Mouse (Mus musculus) frontal cortex, postnatal 10 days (tissue): ENCODE data around the gene Grm3.

Experiments
- DNase-seq, 2 experiments: peaks; one replicate each; pipeline ENCODE4 v3.0.0; 2022; ENCODE audit warnings: low spot score in 2 of 2, mixed read lengths in 1 of 2

Gene Grm3

GRCm38 (mm10) chr5:9623095-9623459, 101.9 kb downstream of the Grm3 start:
- DNase-seq = no peak

GRCm38 (mm10) chr5:9622264-9623094, 102.5 kb downstream of the Grm3 start:
- no peak for DNase-seq

DNA sequence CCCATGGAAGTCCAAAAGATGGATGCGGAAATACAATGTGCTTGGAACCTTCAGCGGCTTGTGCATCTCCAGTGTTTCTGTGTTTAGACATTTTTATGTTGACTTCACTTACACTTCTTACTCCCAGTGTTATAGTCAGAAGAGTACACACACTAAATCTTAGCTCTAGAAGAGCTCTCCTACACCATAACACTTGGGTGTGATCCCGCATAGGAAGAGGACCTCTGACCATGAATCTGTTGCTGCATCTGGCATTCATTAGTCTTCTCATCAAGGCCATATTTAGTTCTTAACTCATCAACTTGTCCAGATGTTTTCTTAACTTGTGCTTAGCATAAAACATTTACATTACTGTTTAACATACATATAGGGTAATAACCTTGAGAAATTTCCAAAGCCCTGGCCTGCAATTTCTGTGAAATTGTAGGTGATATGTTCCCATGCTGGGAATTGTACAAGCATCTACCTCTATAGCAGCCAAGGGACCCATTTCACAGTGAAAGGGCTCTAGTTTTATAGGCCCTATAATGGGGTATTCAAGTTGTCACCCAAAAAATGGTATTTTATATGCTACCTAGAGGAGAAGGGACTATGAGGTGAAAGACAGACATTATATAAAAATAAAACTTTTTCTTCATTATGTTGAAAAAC, 103.4 kb downstream of the Grm3 start:
- DNase-seq = no peak

GRCm38 (mm10) chr5:9579021-9579420, 145.9 kb downstream of the Grm3 start:
- no peak for DNase-seq

GRCm38 (mm10) chr5:9578571-9578970, 146.4 kb downstream of the Grm3 start:
- DNase-seq = no peak

GRCm38 (mm10) chr5:9570946-9571345, 154.0 kb downstream of the Grm3 start:
- DNase-seq = peak in 1 of 2 experiments; percentile 14

- DNase-seq = peak in 1 of 2 experiments; percentile 36
Observed at GRCm38 (mm10) chr5:9557706-9558105, 167.3 kb downstream of the Grm3 start.

GRCm38 (mm10) chr5:9540822-9541557, 184.0 kb downstream of the Grm3 start:
- DNase-seq = peak in 1 of 2 experiments; percentile 29

- DNase-seq = no peak
Observed at GRCm38 (mm10) chr5:9525507-9525906, 199.5 kb downstream of the Grm3 start.

GRCm38 (mm10) chr5:9511027-9511426, 213.9 kb downstream of the Grm3 start:
- no peak for DNase-seq

DNA sequence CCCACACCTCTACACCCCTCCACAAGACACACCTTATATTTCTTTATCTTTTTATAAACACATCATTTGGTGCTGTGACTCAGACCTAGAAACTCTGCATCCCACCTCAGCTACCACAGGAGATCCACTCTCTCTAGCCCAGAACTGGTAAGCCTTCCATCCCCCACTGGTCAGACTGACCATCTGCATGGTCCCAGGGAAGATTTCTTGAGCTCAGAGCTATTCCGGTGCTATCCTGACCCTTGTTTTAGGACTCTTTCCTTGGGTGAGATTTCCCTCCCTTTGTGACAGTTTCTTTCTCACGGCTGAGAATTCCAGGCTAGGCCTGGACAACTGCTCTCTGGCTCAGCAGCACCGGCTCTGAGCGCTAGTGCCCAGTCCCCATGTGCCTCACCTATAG, 227.7 kb downstream of the Grm3 start:
- DNase-seq = no peak

GRCm38 (mm10) chr5:9495456-9495855, 229.5 kb downstream of the Grm3 start:
- peak; percentile 19 to 40 for DNase-seq

DNA sequence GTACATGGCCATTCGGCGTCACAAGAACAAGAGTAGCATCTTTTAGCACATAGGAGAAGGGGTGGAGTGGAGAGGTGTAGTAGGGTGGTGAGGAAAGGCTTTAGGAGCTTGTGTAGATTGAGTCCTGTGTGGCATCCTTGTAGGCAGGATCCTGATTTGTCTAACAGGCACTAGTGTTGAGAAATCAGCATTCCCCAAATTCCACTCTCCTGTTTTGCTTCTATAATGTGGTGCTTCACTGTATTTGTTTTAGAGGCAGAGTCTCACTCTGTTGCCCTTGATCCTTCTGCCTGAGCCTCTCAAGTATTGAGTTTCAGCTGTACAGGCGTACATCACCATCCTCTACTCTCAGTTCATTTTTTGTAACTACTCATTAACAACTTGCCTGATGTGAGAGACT, 247.4 kb downstream of the Grm3 start:
- DNase-seq = no peak

DNA sequence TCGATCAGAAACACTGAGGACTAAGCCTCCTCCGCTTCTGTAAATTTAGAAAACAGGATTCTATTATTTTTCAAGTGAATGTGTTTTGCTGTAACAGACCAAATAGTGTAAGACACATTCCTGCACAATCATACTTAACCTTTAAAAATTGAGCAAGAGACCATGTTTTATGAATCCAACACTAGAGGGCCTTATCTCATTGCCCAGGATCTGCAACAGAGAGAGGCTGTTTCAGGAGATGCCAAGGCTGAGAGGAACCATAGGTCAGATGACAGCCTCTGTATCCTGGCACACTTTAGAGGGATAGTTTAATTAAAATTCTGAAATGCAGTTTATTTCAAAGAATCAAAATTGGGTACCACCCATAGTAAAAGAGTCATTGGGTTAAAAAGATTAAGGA, 271.7 kb downstream of the Grm3 start:
- no peak for DNase-seq

DNA sequence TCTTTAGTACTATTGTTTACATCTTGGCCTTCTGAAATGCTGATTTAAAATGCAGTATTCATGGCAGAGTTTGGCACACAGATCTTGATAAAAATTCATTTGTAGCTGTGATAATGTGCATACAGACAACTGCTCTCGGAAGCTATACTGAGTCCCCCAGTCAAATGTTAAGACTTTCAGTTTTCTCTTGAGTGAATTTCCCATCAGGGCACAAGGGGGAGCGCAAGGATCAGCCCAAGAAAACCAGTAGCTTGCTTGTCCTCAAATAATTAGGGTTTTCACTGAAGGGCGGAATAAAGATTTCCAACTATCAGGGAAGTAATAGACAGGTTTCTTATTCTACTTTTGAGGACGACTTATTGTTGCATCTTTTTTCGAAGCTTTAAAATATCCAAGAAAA, 275.4 kb downstream of the Grm3 start:
- peak in 1 of 2 experiments; percentile 46 for DNase-seq

DNA sequence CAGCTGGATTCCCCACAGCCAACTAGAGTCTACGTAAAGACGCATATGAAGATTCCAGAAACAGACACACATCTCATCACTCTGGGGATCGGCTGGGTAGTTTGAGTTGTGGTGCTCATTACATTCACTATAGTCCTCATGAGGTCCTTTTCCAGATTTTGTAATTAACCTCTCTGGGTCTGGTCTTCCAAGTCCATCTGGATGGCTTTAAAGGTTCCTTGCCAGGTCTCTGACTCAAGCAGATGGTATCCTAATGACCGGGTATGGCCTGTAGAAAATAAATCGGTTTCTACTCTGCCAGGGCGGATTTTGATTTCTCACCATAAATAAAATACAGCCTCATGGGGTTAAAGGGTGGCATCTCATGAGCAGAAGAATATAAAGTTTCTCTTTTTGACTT, 276.0 kb downstream of the Grm3 start:
- no peak for DNase-seq

DNA sequence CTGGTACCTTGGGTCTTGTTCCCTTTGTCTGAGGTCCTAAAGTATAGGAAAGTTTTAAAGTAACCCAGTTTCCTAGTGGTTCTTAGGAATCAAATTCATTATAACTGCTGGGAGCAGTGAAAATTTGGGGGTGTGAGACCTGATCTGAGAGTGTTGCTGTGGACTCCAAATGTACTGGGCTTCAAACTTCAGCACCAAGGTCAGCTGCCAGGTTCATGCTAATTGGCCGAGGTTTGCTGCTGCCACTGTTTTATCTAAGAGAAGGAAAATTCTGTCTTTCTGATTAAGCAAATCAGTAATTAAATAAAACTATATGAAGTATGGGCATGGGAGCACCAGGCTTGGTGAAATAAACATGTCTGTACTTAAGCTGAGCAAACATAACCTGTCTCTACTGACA, 278.8 kb downstream of the Grm3 start:
- no peak for DNase-seq
